Mouse (Mus musculus): ENCODE results near the gene Nup210. TPM values are rescaled to one million over a fixed set of nuclear protein-coding genes. Genes with fewer than 3 reads are reported as not detected.
A peak's percentile ranks its signal among the peaks of the same experiment; 100 is the strongest.

The Nup210 gene
- total and polyA plus RNA-seq, 3 experiments: 46.3 to 394 (median 71.5) TPM

GRCm38 (mm10) chr6:91130856-91131255, 14.2 kb upstream of the Nup210 start:
- peaks cover 0 to 7% of the 10 kb centered on the region in 2 experiments; a peak in 1 of 4 replicates for H3K4me1 ChIP-seq (ENCODE audit: control insufficient read depth in 1 of 2, insufficient read depth in 2 of 2, low read length in 2 of 2)
- no peaks in the 10 kb centered on the region for H3K9me3 ChIP-seq (replicated peaks; ENCODE audit: insufficient read depth, low read length)
- H3K36me3 ChIP-seq (ENCODE audit: control insufficient read depth in 1 of 2, insufficient read depth in 2 of 2, low read length in 2 of 2): 0 out of 4 replicates have a peak, but pooled peaks cover 0 to 2% of the 10 kb centered on the region in 2 experiments
- H3K9ac ChIP-seq (ENCODE audit: control insufficient read depth, low read depth, low read length, poor library complexity, severe bottlenecking): no peak overlapping the region
- no peak for DNase-seq (ENCODE audit: low read depth, low spot score)
- no peak overlapping the region for H3K4me3 ChIP-seq (ENCODE audit: control insufficient read depth in 1 of 2, insufficient read depth in 1 of 2, low read depth in 2 of 2, low read length in 2 of 2)
- 0 out of 2 replicates have a peak, but pooled peaks have one; percentile 30 for TF ChIP-seq TCF12 (IDR thresholded peaks at IDR 0.05; ENCODE audit: low read depth, low read length)
- no peak for TF ChIP-seq ZKSCAN1 (IDR thresholded peaks at IDR 0.05; ENCODE audit: low read depth, low read length)
- no peak for TF ChIP-seq SIN3A (IDR thresholded peaks at IDR 0.05; ENCODE audit: low read length)
- TF ChIP-seq EP300 (IDR thresholded peaks at IDR 0.05; ENCODE audit: low read depth in 1 of 2, low read length in 2 of 2): peak in 1 of 2 experiments; percentile 53; a peak in 2 of 4 replicates
- 0 out of 2 replicates have a peak, but pooled peaks have one; percentile 42 for TF ChIP-seq GATA1 (IDR thresholded peaks at IDR 0.05; ENCODE audit: low read depth, low read length)
- peak; percentile 11; the same call in 1 of the 2 replicates for TF ChIP-seq TAL1 (IDR thresholded peaks at IDR 0.05; ENCODE audit: low read length)
- TF ChIP-seq ETS1 (IDR thresholded peaks at IDR 0.05; ENCODE audit: low read depth, low read length): 0 out of 2 replicates have a peak, but pooled peaks have one; percentile 32
- H3K27ac ChIP-seq (ENCODE audit: control insufficient read depth, low read depth, low read length): no peak overlapping the region
- H3K27me3 ChIP-seq (ENCODE audit: control insufficient read depth in 1 of 2, insufficient read depth in 2 of 2, low read length in 2 of 2): peaks cover 0 to 2% of the 10 kb centered on the region in 2 experiments
- no peaks in the 10 kb centered on the region for H3K79me2 ChIP-seq (ENCODE audit: control insufficient read depth, insufficient read depth, low read length, poor library complexity)

GRCm38 (mm10) chr6:91128996-91129395, 12.4 kb upstream of the Nup210 start:
- Histone ChIP-seq H3K4me3 (ENCODE audit: control insufficient read depth in 1 of 2, insufficient read depth in 1 of 2, low read depth in 2 of 2, low read length in 2 of 2) (no peak overlapping the region), H3K4me1 (ENCODE audit: control insufficient read depth in 1 of 2, insufficient read depth in 2 of 2, low read length in 2 of 2) (peaks cover 2 to 17% of the 10 kb centered on the region in 2 experiments; a peak in 3 of 4 replicates), H3K27me3 (ENCODE audit: control insufficient read depth in 1 of 2, insufficient read depth in 2 of 2, low read length in 2 of 2) (peaks cover 0 to 2% of the 10 kb centered on the region in 2 experiments; a peak in 3 of 4 replicates), H3K79me2 (ENCODE audit: control insufficient read depth, insufficient read depth, low read length, poor library complexity) (no peaks in the 10 kb centered on the region), H3K36me3 (ENCODE audit: control insufficient read depth in 1 of 2, insufficient read depth in 2 of 2, low read length in 2 of 2) (peaks cover 0 to 12% of the 10 kb centered on the region in 2 experiments; a peak in 2 of 4 replicates), H3K27ac (ENCODE audit: control insufficient read depth, low read depth, low read length) (no peak overlapping the region), H3K9me3 (replicated peaks; ENCODE audit: insufficient read depth, low read length) (no peaks in the 10 kb centered on the region), H3K9ac (ENCODE audit: control insufficient read depth, low read depth, low read length, poor library complexity, severe bottlenecking) (no peak overlapping the region)
- TF ChIP-seq CTCF (IDR thresholded peaks at IDR 0.05 in 2 of 3, conservative IDR thresholded peaks at IDR 0.05 in 1 of 3; ENCODE audit: control insufficient read depth in 1 of 3, insufficient read depth in 1 of 3, low read depth in 2 of 3, low read length in 3 of 3, poor library complexity in 1 of 3, severe bottlenecking in 1 of 3): peak; percentile 53 to 67 (median 59)
- TF ChIP-seq ZC3H11A (IDR thresholded peaks at IDR 0.05; ENCODE audit: low read depth, low read length): peak; percentile 54
- no peak for TF ChIP-seq TAL1 (IDR thresholded peaks at IDR 0.05; ENCODE audit: low read length)
- peak; percentile 67 for TF ChIP-seq RAD21 (IDR thresholded peaks at IDR 0.05; ENCODE audit: low read depth, low read length)
- peak; percentile 56 for TF ChIP-seq SMC3 (IDR thresholded peaks at IDR 0.05; ENCODE audit: low read depth, low read length)
- no peak for TF ChIP-seq ZNF384 (IDR thresholded peaks at IDR 0.05; ENCODE audit: low read depth, low read length)
- DNase-seq (ENCODE audit: low read depth, low spot score): peak; percentile 48

DNA sequence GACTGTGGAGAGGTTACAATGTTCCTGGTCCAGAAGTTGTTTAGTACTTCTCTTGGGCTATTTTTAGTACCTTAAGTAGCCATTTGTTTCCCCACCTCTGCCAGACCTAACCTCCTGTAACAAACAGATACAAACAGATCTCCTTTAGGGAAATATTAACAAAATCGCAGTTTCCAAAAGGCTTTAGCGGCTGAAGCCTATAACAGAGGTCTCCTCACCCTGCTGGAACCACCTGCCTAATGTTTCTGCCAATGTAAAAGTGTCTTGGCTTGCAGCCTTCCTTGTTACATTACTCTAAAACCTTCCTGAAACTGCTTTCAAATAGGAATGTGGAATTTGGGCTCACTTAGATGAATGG, 8.6 kb upstream of the Nup210 start:
- no peak overlapping the region for H3K4me3 ChIP-seq (ENCODE audit: control insufficient read depth in 1 of 2, insufficient read depth in 1 of 2, low read depth in 2 of 2, low read length in 2 of 2)
- peaks cover 2 to 15% of the 10 kb centered on the region in 2 experiments; a peak in 3 of 4 replicates for H3K4me1 ChIP-seq (ENCODE audit: control insufficient read depth in 1 of 2, insufficient read depth in 2 of 2, low read length in 2 of 2)
- H3K79me2 ChIP-seq (ENCODE audit: control insufficient read depth, insufficient read depth, low read length, poor library complexity): no peaks in the 10 kb centered on the region
- H3K27ac ChIP-seq (ENCODE audit: control insufficient read depth, low read depth, low read length): no peak overlapping the region
- no peak for DNase-seq (ENCODE audit: low read depth, low spot score)
- no peaks in the 10 kb centered on the region for H3K9me3 ChIP-seq (replicated peaks; ENCODE audit: insufficient read depth, low read length)
- H3K27me3 ChIP-seq (ENCODE audit: control insufficient read depth in 1 of 2, insufficient read depth in 2 of 2, low read length in 2 of 2): peaks cover 0 to 2% of the 10 kb centered on the region in 2 experiments; a peak in 3 of 4 replicates
- no peak overlapping the region for H3K9ac ChIP-seq (ENCODE audit: control insufficient read depth, low read depth, low read length, poor library complexity, severe bottlenecking)
- H3K36me3 ChIP-seq (ENCODE audit: control insufficient read depth in 1 of 2, insufficient read depth in 2 of 2, low read length in 2 of 2): peaks cover 0 to 11% of the 10 kb centered on the region in 2 experiments; a peak in 2 of 4 replicates
- TF ChIP-seq MYC (IDR thresholded peaks at IDR 0.05; ENCODE audit: low read depth, low read length) (no peak), GATA1 (IDR thresholded peaks at IDR 0.05; ENCODE audit: low read depth, low read length) (no peak), JUND (IDR thresholded peaks at IDR 0.05; ENCODE audit: low read depth, low read length) (no peak), TCF12 (IDR thresholded peaks at IDR 0.05; ENCODE audit: low read depth, low read length) (no peak), TBP (IDR thresholded peaks at IDR 0.05; ENCODE audit: low read depth, low read length) (no peak), SMC3 (IDR thresholded peaks at IDR 0.05; ENCODE audit: low read depth, low read length) (no peak), ZMIZ1 (IDR thresholded peaks at IDR 0.05; ENCODE audit: low read depth, low read length) (no peak), E2F4 (IDR thresholded peaks at IDR 0.05; ENCODE audit: borderline replicate concordance, low read depth, low read length) (no peak), BHLHE40 (IDR thresholded peaks at IDR 0.05; ENCODE audit: borderline replicate concordance, low read depth, low read length) (no peak), ZNF384 (IDR thresholded peaks at IDR 0.05; ENCODE audit: low read depth, low read length) (no peak), NRF1 (IDR thresholded peaks at IDR 0.05; ENCODE audit: insufficient read depth, low read depth, low read length, poor library complexity, severe bottlenecking) (no peak), ZKSCAN1 (IDR thresholded peaks at IDR 0.05; ENCODE audit: low read depth, low read length) (no peak), POLR2A (IDR thresholded peaks at IDR 0.05; ENCODE audit: control insufficient read depth in 1 of 2, insufficient read depth in 1 of 2, low read depth in 1 of 2, low read length in 2 of 2, poor library complexity in 1 of 2) (no peak), RCOR1 (IDR thresholded peaks at IDR 0.05; ENCODE audit: low read depth, low read length) (no peak), USF1 (IDR thresholded peaks at IDR 0.05; ENCODE audit: low read depth, low read length) (no peak), KAT2A (conservative IDR thresholded peaks at IDR 0.05; ENCODE audit: low read depth, low read length) (no peak), USF2 (IDR thresholded peaks at IDR 0.05; ENCODE audit: borderline replicate concordance in 1 of 2, insufficient read depth in 1 of 2, low read depth in 1 of 2, low read length in 2 of 2) (no peak)
